Comparison of ENCODE assay signal across 8 mouse cellular contexts in genomic region chr7:80745250-80745649, GRCm38 (mm10). TPM values are rescaled to one million over a fixed set of nuclear protein-coding genes. Genes with fewer than 3 reads are reported as not detected.
DNase-seq lines count a peak whose midpoint lies in the region; ATAC-seq and TF ChIP-seq lines count a peak whose summit lies in the region.

No protein-coding gene starts in this region.

- no peaks in the 10 kb centered on the region for H3K4me1 ChIP-seq in lung, postnatal 0 days (ENCODE audit: insufficient read depth, low read depth, low read length)
- H3K4me1 ChIP-seq in forebrain, embryonic 13.5 days = peaks cover 26% of the 10 kb centered on the region
- peaks cover 34% of the 10 kb centered on the region for H3K4me1 ChIP-seq in stomach, embryonic 14.5 days (ENCODE audit: control insufficient read depth, insufficient read depth, low read length)

- peaks cover 81% of the 10 kb centered on the region for H3K36me3 ChIP-seq in lung, postnatal 0 days (ENCODE audit: insufficient read depth, low read length)
- H3K36me3 ChIP-seq in forebrain, embryonic 13.5 days (ENCODE audit: poor library complexity, severe bottlenecking) = peaks cover 46% of the 10 kb centered on the region
- peaks cover 45% of the 10 kb centered on the region for H3K36me3 ChIP-seq in stomach, embryonic 14.5 days (ENCODE audit: control insufficient read depth, insufficient read depth, low read length)

- no peak overlapping the region for H3K9ac ChIP-seq in lung, postnatal 0 days (replicated peaks; ENCODE audit: low read depth)
- H3K9ac ChIP-seq in forebrain, embryonic 13.5 days = peak overlapping the region; percentile 43; the same call in 1 of the 2 replicates
- H3K9ac ChIP-seq in stomach, embryonic 14.5 days (replicated peaks; ENCODE audit: low read depth, low read length) = no peak overlapping the region

- no peak overlapping the region for H3K4me3 ChIP-seq in lung, postnatal 0 days (ENCODE audit: low read depth, low read length)
- H3K4me3 ChIP-seq in forebrain, embryonic 13.5 days = no peak overlapping the region
- no peak overlapping the region for H3K4me3 ChIP-seq in stomach, embryonic 14.5 days (ENCODE audit: low read depth, low read length)

- no peaks in the 10 kb centered on the region for H3K9me3 ChIP-seq in lung, postnatal 0 days (ENCODE audit: low read length)
- no peaks in the 10 kb centered on the region for H3K9me3 ChIP-seq in forebrain, embryonic 13.5 days (replicated peaks)
- no peaks in the 10 kb centered on the region for H3K9me3 ChIP-seq in stomach, embryonic 14.5 days (ENCODE audit: control insufficient read depth, low read depth, low read length)

- ATAC-seq in lung, postnatal 0 days = no peak
- no peak for ATAC-seq in forebrain, embryonic 13.5 days
- no peak for ATAC-seq in stomach, embryonic 14.5 days (ENCODE audit: insufficient number of reproducible peaks, insufficient read depth, low FRiP score, low read depth)

- H3K27me3 ChIP-seq in lung, postnatal 0 days (replicated peaks; ENCODE audit: insufficient read depth, low read length) = no peaks in the 10 kb centered on the region
- no peaks in the 10 kb centered on the region for H3K27me3 ChIP-seq in forebrain, embryonic 13.5 days
- H3K27me3 ChIP-seq in stomach, embryonic 14.5 days (ENCODE audit: control insufficient read depth, insufficient read depth, low read length) = no peaks in the 10 kb centered on the region

- peak; percentile 16; the same call in 1 of the 2 replicates for TF ChIP-seq CTCF in lung, postnatal 0 days (IDR thresholded peaks at IDR 0.05)

- no peak for TF ChIP-seq EP300 in lung, postnatal 0 days (IDR thresholded peaks at IDR 0.05)

- no peak overlapping the region for H3K4me2 ChIP-seq in lung, postnatal 0 days (replicated peaks; ENCODE audit: low read depth, low read length)
- H3K4me2 ChIP-seq in forebrain, embryonic 13.5 days = no peak overlapping the region
- H3K4me2 ChIP-seq in stomach, embryonic 14.5 days (replicated peaks; ENCODE audit: low read depth, low read length) = no peak overlapping the region

- peak; percentile 33 for DNase-seq in lung, postnatal 0 days (ENCODE audit: low spot score)
- DNase-seq in lung, postnatal 36 days = no peak
- peak; percentile 18 to 48 for DNase-seq in kidney, postnatal 36 days
- DNase-seq in layer of hippocampus, adult 18-20 months (ENCODE audit: low spot score in 2 of 2) = no peak
- no peak for DNase-seq in cerebellum, adult 8-10 months
- no peak for DNase-seq in frontal cortex, postnatal 36 days (ENCODE audit: low spot score in 2 of 2)

- H3K27ac ChIP-seq in lung, postnatal 0 days (ENCODE audit: low read length) = no peak overlapping the region
- H3K27ac ChIP-seq in forebrain, embryonic 13.5 days = peak overlapping the region; percentile 40
- H3K27ac ChIP-seq in stomach, embryonic 14.5 days (ENCODE audit: low read length) = peak overlapping the region; percentile 34; the same call in 1 of the 2 replicates

- WGBS in lung, postnatal 0 days = 33% methylated on average over 9 of the region's 9 CpGs
- 5% methylated on average over 9 of the region's 9 CpGs for WGBS in forebrain, embryonic 13.5 days
- 21% methylated on average over 9 of the region's 9 CpGs for WGBS in stomach, embryonic 14.5 days

RNA-seq across cellular contexts. Expression of gene Crtc3, which starts 56.6 kb away (rescaled TPM):
- polyA plus RNA-seq in lung, postnatal 0 days (2015; fragmentation: Nextera tagmentation; extraction: Ambion mirVana) = 19.7 and 20.1 TPM in 2 replicates
- 10.3 and 11.5 TPM in 2 replicates for polyA plus RNA-seq in forebrain, embryonic 13.5 days (2015; fragmentation: Nextera tagmentation; extraction: Ambion mirVana)
- polyA plus RNA-seq in stomach, embryonic 14.5 days (2014; fragmentation: Nextera tagmentation; extraction: Ambion mirVana) = 27.6 and 29.3 TPM in 2 replicates
- 10 to 100 TPM; 20.2 to 20.8 TPM for total RNA-seq in layer of hippocampus, adult 18-20 months (2021)

Comparison
In these comparisons a context has a peak if more than half of its experiments do, and no peak if none do; other contexts are left out.
1. DNase-seq: peak in lung, postnatal 0 days (single experiment) and kidney, postnatal 36 days (2 of 2); none in lung, postnatal 36 days (single experiment), layer of hippocampus, adult 18-20 months (0 of 2), cerebellum, adult 8-10 months (single experiment) and frontal cortex, postnatal 36 days (0 of 2).